In the genomic region with DNA sequence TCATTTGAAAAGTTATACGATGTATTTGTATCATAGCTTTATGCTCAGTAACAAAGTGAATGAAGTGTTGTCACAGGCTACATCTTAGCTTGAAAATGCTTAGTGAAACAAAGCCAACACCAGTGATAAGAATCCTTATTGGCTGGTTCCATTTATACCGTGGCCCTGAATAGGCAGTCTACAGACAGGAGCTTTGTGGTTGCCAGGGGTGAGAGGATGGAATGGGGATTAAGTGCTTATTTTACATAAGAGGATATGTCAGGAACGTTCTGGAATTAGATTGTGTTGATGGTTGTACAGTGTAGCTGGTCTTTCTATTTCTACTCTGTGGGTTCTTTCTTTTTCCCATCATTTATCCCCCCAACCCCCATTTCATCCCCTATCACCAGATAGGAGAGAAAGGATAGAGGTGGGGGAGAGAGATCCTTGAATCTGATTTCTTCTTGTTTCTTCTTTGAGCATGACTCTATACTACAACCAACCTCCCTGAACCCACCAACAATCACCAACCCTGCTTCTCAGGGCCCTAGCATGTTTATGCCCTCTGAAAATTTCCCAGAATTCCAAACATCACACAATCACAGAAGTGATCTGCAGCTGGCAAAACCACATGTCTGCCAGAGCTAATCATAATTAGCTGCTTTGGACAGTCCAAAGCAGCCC, we compare ENCODE assay signal across 28 mouse cellular contexts. TPM values are rescaled to one million over a fixed set of nuclear protein-coding genes. Genes with fewer than 3 reads are reported as not detected.
DNase-seq lines count a peak whose midpoint lies in the region; ATAC-seq lines count a peak whose summit lies in the region.
"Had no signal": no experiment of that assay in that cellular context is flagged by ENCODE, and none has a peak within 500 bp of the region (broad histone marks: within the 10 kb centered on the region; RNA-seq: fewer than 3 reads in every experiment).

No protein-coding gene starts in this region.

- H3K36me3 ChIP-seq in midbrain, embryonic 13.5 days: peaks cover 44% of the 10 kb centered on the region

- ATAC-seq in midbrain, embryonic 13.5 days: peak; percentile 82
- ATAC-seq: inflammation-experienced regulatory T-cells, adult 6 months; liver, postnatal 0 days had no signal

- 13% methylated on average over 3 of the region's 3 CpGs for WGBS in midbrain, embryonic 13.5 days

- H3K4me3 ChIP-seq in midbrain, embryonic 13.5 days (replicated peaks): no peak overlapping the region
- H3K4me3 ChIP-seq: embryonic facial prominence, embryonic 10.5 days; embryonic facial prominence, embryonic 15.5 days; hindbrain, embryonic 10.5 days; hindbrain, embryonic 15.5 days; kidney, embryonic 15.5 days; limb, embryonic 12.5 days; neural tube, embryonic 12.5 days had no signal

- no peak overlapping the region for H3K9ac ChIP-seq in midbrain, embryonic 13.5 days (replicated peaks)
- H3K9ac ChIP-seq: embryonic facial prominence, embryonic 15.5 days; hindbrain, embryonic 15.5 days; kidney, embryonic 15.5 days; limb, embryonic 12.5 days; liver, postnatal 0 days; neural tube, embryonic 12.5 days had no signal

- peak; percentile 22 for DNase-seq in heart, adult 11 months
- no peak for DNase-seq in heart, adult 8-10 months (ENCODE audit: low spot score)
- DNase-seq in testis, postnatal 10 days (ENCODE audit: low spot score): peak; percentile 5
- no peak for DNase-seq in testis, postnatal 14 days (ENCODE audit: low spot score)
- DNase-seq in spleen, postnatal 10 days (ENCODE audit: low spot score in 2 of 2): no peak
- no peak for DNase-seq in gastrocnemius, adult 8-10 months (ENCODE audit: low spot score in 2 of 2)
- DNase-seq: adrenal gland, postnatal 25 days; B cell, adult 2 months; cerebellum, adult 18-20 months; cerebellum, postnatal 10 days; heart, postnatal 14 days; kidney, adult 11 months; kidney, postnatal 25 days; liver, postnatal 0 days; right cerebral cortex, postnatal 25 days; thymus, adult 2 months; thymus, postnatal 36 days had no signal

- H3K9me3 ChIP-seq in midbrain, embryonic 13.5 days: no peaks in the 10 kb centered on the region
- H3K9me3 ChIP-seq: embryonic facial prominence, embryonic 10.5 days; embryonic facial prominence, embryonic 15.5 days; hindbrain, embryonic 10.5 days; hindbrain, embryonic 15.5 days; kidney, embryonic 15.5 days; limb, embryonic 12.5 days; neural tube, embryonic 12.5 days had no signal

- H3K4me2 ChIP-seq in midbrain, embryonic 13.5 days (replicated peaks): no peak overlapping the region
- H3K4me2 ChIP-seq: embryonic facial prominence, embryonic 15.5 days; hindbrain, embryonic 15.5 days; kidney, embryonic 15.5 days; limb, embryonic 12.5 days; liver, embryonic 11.5 days; neural tube, embryonic 12.5 days had no signal

- peak overlapping the region; percentile 56 for H3K27ac ChIP-seq in midbrain, embryonic 13.5 days
- H3K27ac ChIP-seq: embryonic facial prominence, embryonic 10.5 days; embryonic facial prominence, embryonic 15.5 days; hindbrain, embryonic 10.5 days; hindbrain, embryonic 15.5 days; kidney, embryonic 15.5 days; limb, embryonic 12.5 days; macrophage; neural tube, embryonic 12.5 days had no signal

- H3K27me3 ChIP-seq in midbrain, embryonic 13.5 days: no peaks in the 10 kb centered on the region
- H3K27me3 ChIP-seq: embryonic facial prominence, embryonic 15.5 days; hindbrain, embryonic 15.5 days; kidney, embryonic 15.5 days; limb, embryonic 12.5 days; neural tube, embryonic 12.5 days had no signal

- H3K4me1 ChIP-seq in midbrain, embryonic 13.5 days (replicated peaks): peaks cover 11% of the 10 kb centered on the region; the same call in 1 of the 2 replicates
- H3K4me1 ChIP-seq: embryonic facial prominence, embryonic 10.5 days; embryonic facial prominence, embryonic 15.5 days; hindbrain, embryonic 10.5 days; hindbrain, embryonic 15.5 days; kidney, embryonic 15.5 days; limb, embryonic 12.5 days; neural tube, embryonic 12.5 days had no signal

RNA-seq across cellular contexts. Expression of a gene that starts 16.2 kb away (rescaled TPM):
- 10 to 100 TPM in 3 of 4 experiments, 1 to 10 TPM in 1; 10.0 to 14.4 (median 10.6) TPM for total RNA-seq in heart, adult 8-10 months (2022)
- 26.3 and 27.0 TPM in 2 replicates for polyA plus RNA-seq in midbrain, embryonic 13.5 days (2015; fragmentation: Nextera tagmentation; extraction: Ambion mirVana)
- 1 to 10 TPM; 2.6 to 4.5 (median 3.8) TPM for total RNA-seq in gastrocnemius, adult 8-10 months (2022)

Comparison
In these comparisons a context has a peak if more than half of its experiments do, and no peak if none do; other contexts are left out.
1. DNase-seq: peak in heart, adult 11 months (single experiment) and testis, postnatal 10 days (single experiment); none in heart, adult 8-10 months (single experiment), testis, postnatal 14 days (single experiment), spleen, postnatal 10 days (0 of 2) and gastrocnemius, adult 8-10 months (0 of 2).